Mouse (Mus musculus): ENCODE measurements at regions not wholly inside any gene's neighbourhood (a gene's known extent, or its start where the extent isn't known, plus 50 kb on each side); places are given as distances from the start of the nearest gene placed in this dataset.

DNA sequence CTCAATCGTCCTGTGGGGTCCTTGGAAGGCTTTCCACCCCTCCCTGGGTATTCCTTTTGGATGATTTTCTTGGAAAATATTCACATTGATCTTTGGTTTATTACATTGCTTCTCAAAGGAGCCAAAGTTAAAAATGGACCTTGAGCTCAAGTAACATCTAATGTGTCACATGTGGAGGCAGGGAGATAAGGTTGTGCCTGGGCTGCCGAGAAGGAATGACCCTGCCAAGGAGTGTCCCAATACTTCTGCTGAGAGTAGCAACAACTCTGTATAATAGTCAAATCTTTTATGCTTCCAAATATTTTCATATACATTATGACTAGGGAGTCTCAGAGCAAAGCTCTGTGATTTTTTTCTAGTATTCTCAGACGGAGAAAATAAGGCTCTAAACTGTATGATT is 113.4 kb upstream of the Nt5c1b start:
- DNase-seq (ENCODE audit: low spot score): no peak

DNA sequence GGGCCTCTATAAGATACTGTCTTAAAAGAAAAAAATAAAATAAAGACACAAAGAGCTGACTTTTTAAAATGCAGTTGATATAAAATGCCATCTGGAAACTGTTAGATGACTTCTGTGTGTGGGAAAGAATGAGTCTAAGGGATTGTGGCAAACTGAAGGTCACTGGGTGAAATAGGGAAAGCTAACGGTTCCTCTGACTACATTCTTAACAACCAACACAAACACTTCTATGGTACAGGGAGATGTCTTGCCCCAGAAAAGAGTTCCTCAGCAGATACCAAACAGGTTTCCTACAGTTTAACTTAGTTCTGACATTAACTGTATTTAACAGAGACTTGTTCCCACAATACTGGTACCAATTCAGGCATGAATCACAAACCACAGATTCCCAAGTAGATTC is 103.6 kb upstream of the Nt5c1b start:
- no peak for DNase-seq (ENCODE audit: low spot score)

DNA sequence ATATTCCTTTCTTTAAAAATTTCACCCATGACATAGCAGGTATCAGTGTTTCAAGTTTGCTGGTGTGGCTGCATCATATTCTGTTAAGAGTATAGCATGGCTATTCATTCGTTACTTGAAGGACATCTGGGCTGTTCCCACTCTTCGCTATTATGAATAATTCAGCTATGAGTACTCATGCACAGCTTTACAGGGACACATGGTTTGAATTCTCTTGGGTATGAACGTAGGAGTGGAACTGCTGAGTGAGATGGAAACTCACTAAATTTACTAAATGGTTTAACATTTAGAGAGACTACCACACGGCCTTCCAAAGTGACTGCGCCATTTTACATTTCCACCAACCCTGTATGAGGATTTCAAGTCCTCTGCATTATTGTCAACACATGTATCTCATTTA is 97.7 kb upstream of the Nt5c1b start:
- DNase-seq (ENCODE audit: low spot score): peak; percentile 24

DNA sequence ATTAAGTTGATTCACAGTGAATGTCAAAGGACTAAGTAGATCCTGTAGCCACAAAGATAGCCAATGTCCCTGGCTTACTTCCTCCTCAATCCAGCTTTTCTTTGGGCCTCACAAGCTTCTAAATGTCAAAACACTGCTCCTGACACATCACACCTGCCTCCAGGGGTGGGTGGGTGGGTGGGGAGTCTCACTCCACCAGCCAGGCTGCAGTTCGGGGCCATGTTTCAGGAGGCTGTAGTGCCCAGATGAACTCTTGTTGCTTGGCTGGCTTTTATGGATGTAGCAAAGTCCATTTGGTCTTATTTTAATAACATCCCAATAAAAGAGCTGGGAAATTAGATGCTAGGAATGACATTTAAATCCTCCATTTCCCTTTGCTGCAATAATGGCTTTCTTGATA is 94.5 kb upstream of the Nt5c1b start:
- no peak for DNase-seq (ENCODE audit: low spot score)

DNA sequence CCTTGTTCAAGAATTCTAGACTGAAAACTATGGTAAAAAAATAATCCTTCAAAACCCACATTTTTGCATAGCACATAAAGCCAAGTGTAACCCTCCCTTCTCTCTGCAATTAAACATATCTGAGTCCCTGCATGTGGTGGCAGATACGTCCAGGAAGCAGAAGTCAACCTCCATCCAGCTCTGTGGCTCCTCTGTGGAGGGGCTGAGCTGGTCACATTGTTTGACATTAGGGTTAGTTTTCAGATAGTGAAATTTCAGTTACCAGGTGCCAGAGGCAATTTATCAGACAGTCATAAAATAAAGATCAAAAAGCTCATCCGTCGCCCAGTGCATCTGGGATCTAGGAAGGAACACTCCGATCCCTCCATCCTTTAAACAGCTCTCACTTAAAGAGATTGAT is 77.1 kb upstream of the Nt5c1b start:
- DNase-seq (ENCODE audit: low spot score): no peak

DNA sequence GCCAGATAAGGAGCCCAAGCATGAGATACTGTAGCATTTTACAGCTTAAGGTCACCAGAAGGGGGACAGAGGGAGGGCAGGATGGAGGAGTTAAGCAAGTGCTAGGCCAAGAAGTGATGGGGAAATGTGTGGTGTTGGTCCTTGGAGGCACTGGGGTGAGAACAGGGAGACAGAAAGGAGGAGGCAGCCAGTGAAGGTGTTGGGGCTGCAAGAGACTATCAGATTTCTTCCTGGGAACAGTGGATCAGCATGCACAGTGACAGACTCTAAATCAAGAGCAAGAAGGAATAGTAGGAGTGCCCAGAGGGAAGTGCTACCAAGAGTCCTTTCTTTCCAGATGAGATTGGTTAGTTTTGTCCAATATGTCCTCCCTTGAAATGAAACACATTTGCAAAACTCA is 63.8 kb upstream of the Nt5c1b start:
- DNase-seq (ENCODE audit: low spot score): no peak

Measured in retina, embryonic 14.5 days (tissue).